Mouse (Mus musculus) intestine, embryonic 15.5 days (tissue): ENCODE data around the gene Uhrf1bp1l. TPM values are rescaled to one million over a fixed set of nuclear protein-coding genes. Genes with fewer than 3 reads are reported as not detected.

Source experiments
- ATAC-seq: fragments of 200-750 bp; cut with Nextera tagmentation; 2 replicates; pipeline ENCODE4 v1.8.0; 2017; ENCODE audit warnings: moderate TSS enrichment, moderate library complexity
- H3K27ac ChIP-seq: fragments of 300-500 bp; sonication (generic); 2 replicates; pipeline ENCODE4 v1.5.1; 2015; ENCODE audit warnings: mild to moderate bottlenecking, inconsistent platforms
- H3K27me3 ChIP-seq: fragments of 300-500 bp; sonication (generic); replicated peaks from 2 replicates; pipeline ENCODE4 v1.6.1; 2015; ENCODE audit warnings: inconsistent platforms
- H3K36me3 ChIP-seq: fragments of 300-500 bp; sonication (generic); 2 replicates; pipeline ENCODE4 v1.6.1; 2015; ENCODE audit warnings: inconsistent platforms
- H3K4me1 ChIP-seq: fragments of 300-500 bp; sonication (generic); replicated peaks from 2 replicates; pipeline ENCODE4 v1.6.1; 2015; ENCODE audit warnings: inconsistent platforms
- H3K4me2 ChIP-seq: fragments of 300-500 bp; sonication (generic); replicated peaks from 2 replicates; pipeline ENCODE4 v1.6.1; 2015; ENCODE audit warnings: mild to moderate bottlenecking, inconsistent platforms
- H3K4me3 ChIP-seq: fragments of 300-500 bp; sonication (generic); replicated peaks from 2 replicates; pipeline ENCODE4 v1.5.1; 2015; ENCODE audit warnings: inconsistent platforms
- H3K9ac ChIP-seq: fragments of 300-500 bp; sonication (generic); 2 replicates; pipeline ENCODE4 v1.6.1; 2015; ENCODE audit warnings: inconsistent platforms
- H3K9me3 ChIP-seq: fragments of 300-500 bp; sonication (generic); 2 replicates; pipeline ENCODE4 v1.6.1; 2016; ENCODE audit warnings: inconsistent platforms
- WGBS: fragments of 180-500 bp; shearing (Covaris S2); methylation state at CpG from one replicate; pipeline ENCODE4 v1.1.7; 2015; 5-methylcytosine and 5-hydroxymethylcytosine counted together
- polyA plus RNA-seq: library from polyadenylated mRNA; unstranded; fragments of >200 nt; fragmentation: Nextera tagmentation; extraction: Ambion mirVana; gene quantifications from 2 replicates; pipeline ENCODE4 v1.2.1, GENCODE M21; 2015

Uhrf1bp1l gene
- polyA plus RNA-seq, 1 experiment from 2014 or later, result 22.9 TPM

DNA sequence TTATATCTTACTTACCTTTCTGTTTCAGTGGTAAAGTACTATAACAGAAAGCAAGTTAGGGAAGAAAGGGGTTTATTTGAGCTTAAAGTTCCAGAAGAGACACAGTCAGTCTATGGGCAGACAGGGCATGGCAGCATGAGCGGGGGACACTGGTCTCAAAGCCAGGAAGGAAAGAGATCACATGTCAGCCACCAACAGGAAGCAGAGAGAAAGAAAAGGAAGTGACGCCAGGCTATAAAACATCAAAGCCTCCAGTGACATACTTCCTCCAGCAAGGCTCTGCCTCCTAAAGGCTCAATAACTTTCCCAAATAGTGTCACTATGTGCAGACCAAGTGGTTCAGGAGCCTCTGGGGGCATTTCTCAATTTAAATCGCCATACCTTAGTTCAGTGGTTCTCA is 124.0 kb downstream of the Uhrf1bp1l start:
- Histone ChIP-seq H3K36me3 (no peaks in the 10 kb centered on the region), H3K27me3 (peaks cover 12% of the 10 kb centered on the region), H3K4me3 (no peak overlapping the region), H3K4me1 (peaks cover 9% of the 10 kb centered on the region), H3K9me3 (no peaks in the 10 kb centered on the region), H3K9ac (no peak overlapping the region), H3K27ac (no peak overlapping the region), H3K4me2 (no peak overlapping the region)
- ATAC-seq, result no peak
- WGBS, result 83% methylated on average over 3 of the region's 3 CpGs

Other genes with a start within 250 kb of the Uhrf1bp1l start
- gene Nr1h4, start 211.4 kb upstream of the Uhrf1bp1l start, polyA plus RNA-seq, result 55.1 and 57.9 TPM in 2 replicates
- gene Slc17a8, start 123.7 kb upstream of the Uhrf1bp1l start, polyA plus RNA-seq, result 0.08 and 0.09 TPM in 2 replicates
- 6.9 and 7.5 TPM in 2 replicates for gene Scyl2, start 58.7 kb upstream of the Uhrf1bp1l start, polyA plus RNA-seq
- 23.8 and 30.6 TPM in 2 replicates for gene Actr6, start 12.7 kb upstream of the Uhrf1bp1l start, polyA plus RNA-seq
- 0.85 and 1.6 TPM in 2 replicates for gene Anks1b, start 128.5 kb downstream of the Uhrf1bp1l start, polyA plus RNA-seq